Mouse (Mus musculus): ENCODE results near the gene Art3. TPM values are rescaled to one million over a fixed set of nuclear protein-coding genes. Genes with fewer than 3 reads are reported as not detected.

The Art3 gene
- polyA plus RNA-seq, 2 experiments, result 1.1 to 1.7 TPM

DNA sequence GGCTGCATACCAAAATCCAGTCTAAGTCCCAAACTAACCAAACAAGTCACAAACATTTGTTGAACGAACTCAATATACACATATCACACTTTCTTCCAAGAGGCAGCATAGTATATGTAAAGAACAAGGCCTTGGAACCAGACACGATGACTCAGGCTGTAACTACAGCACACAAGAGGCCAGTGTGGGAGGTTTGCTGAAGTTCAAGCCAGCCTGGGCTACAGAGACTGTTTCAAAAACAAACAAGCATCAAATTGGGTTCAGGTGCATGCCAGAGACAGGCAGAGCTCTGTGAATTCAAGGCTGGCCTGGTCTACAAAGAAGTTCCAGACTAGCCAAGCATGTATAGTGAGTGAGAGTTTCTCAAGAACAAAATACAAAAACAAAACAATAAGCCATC, 37.1 kb upstream of the Art3 start:
- DNase-seq (ENCODE audit: low read depth in 3 of 3, low spot score in 3 of 3), result no peak
- 79% methylated on average over 2 of the region's 2 CpGs for WGBS (ENCODE audit: insufficient replicate concordance)
- no peak overlapping the region for H3K4me2 ChIP-seq (ENCODE audit: low read depth)
- 0 out of 4 replicates have a peak, but pooled peaks cover 0 to 4% of the 10 kb centered on the region in 2 experiments for H3K4me1 ChIP-seq (replicated peaks; ENCODE audit: control insufficient read depth in 2 of 2, insufficient read depth in 2 of 2, low read length in 1 of 2)
- no peaks in the 10 kb centered on the region for H3K27me3 ChIP-seq (ENCODE audit: control insufficient read depth, insufficient read depth, low read length)
- H3K36me3 ChIP-seq (replicated peaks; ENCODE audit: control insufficient read depth, insufficient read depth, low read depth), result peaks cover 26% of the 10 kb centered on the region
- no peak for TF ChIP-seq EP300 (IDR thresholded peaks at IDR 0.05; ENCODE audit: low read depth)
- no peak for TF ChIP-seq CTCF (IDR thresholded peaks at IDR 0.05; ENCODE audit: low read depth)
- H3K27ac ChIP-seq, result no peak overlapping the region
- H3K9ac ChIP-seq (replicated peaks), result no peak overlapping the region
- no peak overlapping the region for H3K4me3 ChIP-seq (ENCODE audit: insufficient read depth in 1 of 2, low read depth in 2 of 2, low read length in 2 of 2)
- H3K9me3 ChIP-seq (ENCODE audit: control insufficient read depth, low read length), result no peaks in the 10 kb centered on the region
- ATAC-seq (ENCODE audit: insufficient read depth), result no peak

DNA sequence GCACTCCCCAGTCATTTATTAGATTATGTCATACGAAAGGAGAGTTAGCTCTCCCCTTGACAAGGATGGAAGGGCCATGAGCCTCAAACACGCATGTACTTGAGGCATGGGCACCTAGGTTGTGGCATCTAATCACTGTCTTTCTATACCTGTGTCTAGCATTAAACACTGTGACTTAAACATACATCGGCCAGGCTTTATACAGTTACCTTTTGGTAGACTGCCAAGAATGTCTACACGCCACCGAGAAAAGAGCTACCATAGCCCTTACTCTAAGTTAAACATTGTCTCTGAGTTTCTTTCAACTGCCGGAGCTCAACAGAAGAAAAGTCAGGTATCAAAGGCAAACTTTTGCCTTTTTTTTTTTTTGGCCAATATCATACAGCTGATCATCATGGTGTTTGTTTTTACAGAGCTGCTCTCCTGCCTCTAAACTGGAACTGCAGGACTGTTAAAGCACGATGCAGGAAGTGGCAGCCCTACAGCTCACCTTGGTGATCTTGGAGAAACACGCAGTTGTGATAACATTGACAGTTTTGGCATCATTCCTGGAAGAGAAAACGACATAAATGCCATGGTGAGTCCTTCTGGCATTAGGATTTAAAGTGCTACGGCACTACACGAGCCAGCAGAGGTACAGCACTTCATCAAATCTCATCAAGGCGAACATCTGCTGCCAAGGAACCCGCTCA, 29.3 kb upstream of the Art3 start:
- ATAC-seq (ENCODE audit: insufficient read depth), result no peak
- 79% methylated on average over 13 of the region's 13 CpGs for WGBS (ENCODE audit: insufficient replicate concordance)

DNA sequence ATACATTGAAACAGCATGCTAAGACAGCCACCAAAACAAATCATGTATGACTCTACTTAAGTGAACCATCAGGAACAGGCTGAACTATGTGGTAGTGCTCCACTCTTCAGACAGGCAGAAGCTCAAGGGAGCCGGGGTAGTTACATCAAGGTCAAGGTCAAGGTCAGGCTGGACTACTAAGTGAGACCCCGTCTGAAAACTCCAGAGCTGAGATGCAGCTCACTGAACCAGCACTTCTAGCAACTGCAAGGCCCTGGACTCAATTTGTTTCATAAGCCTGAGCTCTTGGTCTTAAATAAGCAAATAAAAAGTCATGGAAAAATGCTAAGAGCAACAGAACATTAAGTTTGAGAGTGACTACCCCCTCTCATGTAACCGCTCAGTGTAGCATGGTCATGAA, 27.3 kb upstream of the Art3 start:
- peaks cover 3 to 7% of the 10 kb centered on the region in 2 experiments; a peak in 3 of 4 replicates for H3K4me1 ChIP-seq (replicated peaks; ENCODE audit: control insufficient read depth in 2 of 2, insufficient read depth in 2 of 2, low read length in 1 of 2)
- H3K9ac ChIP-seq (replicated peaks), result no peak overlapping the region
- WGBS (ENCODE audit: insufficient replicate concordance), result 79% methylated on average over 3 of the region's 3 CpGs
- H3K36me3 ChIP-seq (replicated peaks; ENCODE audit: control insufficient read depth, insufficient read depth, low read depth), result peaks cover 44% of the 10 kb centered on the region
- no peak for DNase-seq (ENCODE audit: low read depth in 3 of 3, low spot score in 3 of 3)
- ATAC-seq (ENCODE audit: insufficient read depth), result no peak
- H3K4me2 ChIP-seq (ENCODE audit: low read depth), result no peak overlapping the region
- no peak overlapping the region for H3K4me3 ChIP-seq (ENCODE audit: insufficient read depth in 1 of 2, low read depth in 2 of 2, low read length in 2 of 2)
- no peak overlapping the region for H3K27ac ChIP-seq
- H3K9me3 ChIP-seq (ENCODE audit: control insufficient read depth, low read length), result no peaks in the 10 kb centered on the region
- H3K27me3 ChIP-seq (ENCODE audit: control insufficient read depth, insufficient read depth, low read length), result 0 out of 2 replicates have a peak, but pooled peaks cover 1% of the 10 kb centered on the region
- TF ChIP-seq EP300 (IDR thresholded peaks at IDR 0.05; ENCODE audit: low read depth) (no peak), CTCF (IDR thresholded peaks at IDR 0.05; ENCODE audit: low read depth) (no peak)

More for the DNA sequence above, 29.3 kb upstream of the Art3 start:
- Histone ChIP-seq H3K4me3 (ENCODE audit: insufficient read depth in 1 of 2, low read depth in 2 of 2, low read length in 2 of 2) (no peak overlapping the region), H3K9ac (replicated peaks) (no peak overlapping the region), H3K27ac (no peak overlapping the region), H3K4me1 (replicated peaks; ENCODE audit: control insufficient read depth in 2 of 2, insufficient read depth in 2 of 2, low read length in 1 of 2) (no peaks in the 10 kb centered on the region), H3K27me3 (ENCODE audit: control insufficient read depth, insufficient read depth, low read length) (no peaks in the 10 kb centered on the region), H3K36me3 (replicated peaks; ENCODE audit: control insufficient read depth, insufficient read depth, low read depth) (peaks cover 47% of the 10 kb centered on the region), H3K4me2 (ENCODE audit: low read depth) (no peak overlapping the region), H3K9me3 (ENCODE audit: control insufficient read depth, low read length) (no peaks in the 10 kb centered on the region)
- no peak for DNase-seq (ENCODE audit: low read depth in 3 of 3, low spot score in 3 of 3)
- TF ChIP-seq CTCF (IDR thresholded peaks at IDR 0.05; ENCODE audit: low read depth) (no peak), EP300 (IDR thresholded peaks at IDR 0.05; ENCODE audit: low read depth) (no peak)

DNA sequence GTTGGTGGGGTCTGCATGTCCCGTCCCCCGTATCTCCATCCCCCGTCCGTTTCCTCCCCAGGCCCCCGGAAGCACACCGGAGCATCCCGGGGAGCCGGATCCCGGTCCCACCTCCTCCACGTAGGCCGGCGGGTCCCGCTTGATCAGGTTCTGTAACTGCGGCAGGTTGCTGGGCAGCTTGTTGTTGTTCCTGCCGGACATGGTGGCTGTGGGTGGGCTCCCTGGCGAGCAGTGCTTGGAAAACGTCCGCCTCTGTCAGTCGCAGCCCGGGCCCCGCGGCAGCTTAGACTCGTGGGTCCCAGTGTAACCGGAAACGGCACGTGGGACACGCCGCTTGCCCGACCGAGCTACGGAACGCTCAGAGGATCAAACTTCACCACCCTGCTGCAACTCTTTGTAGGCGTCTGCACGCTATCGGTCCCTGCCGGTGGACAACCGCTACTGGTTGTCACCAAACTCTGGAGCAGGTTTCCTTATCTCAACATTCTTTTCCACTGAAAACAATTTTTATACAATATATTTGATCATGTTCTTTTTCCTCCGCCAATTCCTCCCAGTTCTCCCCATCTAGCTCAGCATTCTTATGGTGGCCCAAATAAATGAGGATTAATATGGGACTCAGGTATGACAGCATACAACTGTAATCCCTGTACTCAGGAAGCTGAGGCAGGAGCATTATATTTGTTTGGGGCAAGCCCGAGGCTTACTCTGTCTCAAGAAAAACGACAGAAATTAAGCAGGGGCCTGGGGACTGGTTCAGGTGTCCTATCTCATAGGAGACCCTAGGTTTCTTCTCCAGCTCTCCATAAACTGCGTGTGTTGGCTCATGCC, 21.7 kb upstream of the Art3 start, which contains the start of gene Sdad1:
Sdad1 (minus strand) TSS at position 799 of the 831 bp plus-strand sequence.
- Histone ChIP-seq H3K9ac (replicated peaks) (peak within 1 kb of the TSS; percentile 83), H3K36me3 (replicated peaks; ENCODE audit: control insufficient read depth, insufficient read depth, low read depth) (peaks cover 7% of the 10 kb centered on the region), H3K9me3 (ENCODE audit: control insufficient read depth, low read length) (no peaks in the 10 kb centered on the region), H3K4me3 (ENCODE audit: insufficient read depth in 1 of 2, low read depth in 2 of 2, low read length in 2 of 2) (peak within 1 kb of the TSS; percentile 84 to 91), H3K4me1 (replicated peaks; ENCODE audit: control insufficient read depth in 2 of 2, insufficient read depth in 2 of 2, low read length in 1 of 2) (peaks cover 3 to 25% of the 10 kb centered on the region in 2 experiments), H3K27me3 (ENCODE audit: control insufficient read depth, insufficient read depth, low read length) (0 out of 2 replicates have a peak, but pooled peaks cover 2% of the 10 kb centered on the region), H3K4me2 (ENCODE audit: low read depth) (peak within 1 kb of the TSS; percentile 83), H3K27ac (peak within 1 kb of the TSS; percentile 29; the same call in 1 of the 2 replicates)
- DNase-seq (ENCODE audit: low read depth in 3 of 3, low spot score in 3 of 3) (peak; percentile 84 to 86 (median 86)), ATAC-seq (ENCODE audit: insufficient read depth) (peak; percentile 91)
- TF ChIP-seq CTCF (IDR thresholded peaks at IDR 0.05; ENCODE audit: low read depth) (peak; percentile 84), EP300 (IDR thresholded peaks at IDR 0.05; ENCODE audit: low read depth) (peak; percentile 59; the same call in 1 of the 2 replicates)
- 2% methylated on average over 41 of the region's 41 CpGs for whole genome bisulfite sequencing (ENCODE audit: insufficient replicate concordance)

All from liver, embryonic 14.5 days (tissue).